Mouse (Mus musculus) heart, embryonic 16.5 days (tissue): Measurements from ENCODE around the gene Gsg1l. TPM values are rescaled to one million over a fixed set of nuclear protein-coding genes. Genes with fewer than 3 reads are reported as not detected.

Experiments
- ATAC-seq: fragments of 200-750 bp; cut with Nextera tagmentation; replicated peaks from 2 replicates; pipeline ENCODE4 v1.8.0; 2017; ENCODE audit warnings: moderate number of reproducible peaks; ENCODE audit not compliant: insufficient read depth, low FRiP score; ENCODE audit errors: extremely low read depth
- H3K27ac ChIP-seq: fragments of 300-500 bp; sonication (generic); 2 replicates; pipeline ENCODE4 v1.5.1; 2014; ENCODE audit warnings: mild to moderate bottlenecking, low read length, control low read depth, moderate library complexity
- H3K27me3 ChIP-seq: fragments of 300-500 bp; sonication (generic); 2 replicates; pipeline ENCODE4 v1.6.1; 2014; ENCODE audit warnings: low read length, mixed read lengths; ENCODE audit not compliant: control insufficient read depth, insufficient read depth
- H3K36me3 ChIP-seq: fragments of 300-500 bp; sonication (generic); 2 replicates; pipeline ENCODE4 v1.6.1; 2014; ENCODE audit not compliant: control insufficient read depth, insufficient read depth
- H3K4me1 ChIP-seq: fragments of 300-500 bp; sonication (generic); 2 replicates; pipeline ENCODE4 v1.6.1; 2014; ENCODE audit warnings: low read length, mixed read lengths; ENCODE audit not compliant: control insufficient read depth, insufficient read depth
- H3K4me2 ChIP-seq: fragments of 300-500 bp; sonication (generic); 2 replicates; pipeline ENCODE4 v1.6.1; 2014; ENCODE audit warnings: low read depth, mild to moderate bottlenecking, control low read depth, low read length
- H3K4me3 ChIP-seq: fragments of 300-500 bp; sonication (generic); 2 replicates; pipeline ENCODE4 v1.5.1; 2014; ENCODE audit warnings: mild to moderate bottlenecking, control low read depth, low read length
- H3K9ac ChIP-seq: fragments of 300-500 bp; sonication (generic); 2 replicates; pipeline ENCODE4 v1.6.1; 2014; ENCODE audit warnings: low read length, control low read depth
- H3K9me3 ChIP-seq: fragments of 300-500 bp; sonication (generic); replicated peaks from 2 replicates; pipeline ENCODE4 v1.6.1; 2016; ENCODE audit warnings: low read length; ENCODE audit not compliant: control insufficient read depth
- WGBS: fragments of 180-500 bp; shearing (Covaris S2); extraction: QIAGEN DNeasy Blood & Tissue Kit; methylation state at CpG from one replicate; pipeline ENCODE4 v1.1.7; 2014; 5-methylcytosine and 5-hydroxymethylcytosine counted together
- polyA plus RNA-seq: library from polyadenylated mRNA; unstranded; fragments of >200 nt; fragmentation: Nextera tagmentation; extraction: Ambion mirVana; gene quantifications from 2 replicates; pipeline ENCODE4 v1.2.1, GENCODE M21; 2015

Gene Gsg1l
- polyA plus RNA-seq, 1 experiment from 2014 or later, result 7.5 TPM

DNA sequence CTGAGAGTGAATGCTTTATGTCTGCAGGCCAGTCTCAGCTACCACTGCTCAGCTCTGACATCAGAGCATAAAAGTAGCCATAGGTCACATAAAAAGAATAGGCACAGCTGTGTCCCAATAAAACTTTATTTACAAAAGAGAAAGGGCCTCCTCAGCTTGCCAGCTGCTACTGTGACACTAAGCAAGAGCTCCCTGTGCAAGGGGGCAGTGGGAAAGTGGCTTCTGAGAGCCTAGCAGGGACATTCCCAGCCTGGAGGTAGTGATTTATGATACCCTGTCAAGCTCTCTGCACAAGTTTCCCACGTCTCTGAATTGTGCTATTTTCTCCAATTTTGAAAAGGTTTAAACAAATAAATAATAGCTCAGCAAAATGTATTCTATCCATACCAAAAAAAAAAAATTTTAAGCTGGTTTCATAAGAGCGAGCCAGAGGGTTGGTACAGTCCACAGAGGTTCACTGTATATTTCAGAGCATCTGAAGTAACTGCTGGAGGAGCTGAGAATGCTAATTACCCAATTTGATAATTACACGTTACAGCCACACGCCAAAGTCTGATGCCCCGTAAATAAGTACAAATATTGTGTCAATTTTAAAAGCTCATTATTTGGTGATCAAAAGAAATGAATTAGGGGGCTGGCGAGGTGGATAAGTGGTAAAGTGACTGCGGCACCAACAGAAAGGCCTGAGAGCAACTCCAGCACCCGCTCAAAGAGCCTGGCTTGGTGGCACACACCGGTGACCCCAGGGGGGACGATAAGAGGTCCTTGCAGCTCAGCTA is 74.9 kb downstream of the Gsg1l start:
- peaks cover 8% of the 10 kb centered on the region; the same call in 1 of the 2 replicates for H3K4me1 ChIP-seq
- ATAC-seq, result no peak
- H3K4me3 ChIP-seq, result no peak overlapping the region
- H3K36me3 ChIP-seq, result no peaks in the 10 kb centered on the region
- H3K9me3 ChIP-seq, result no peaks in the 10 kb centered on the region
- H3K9ac ChIP-seq, result no peak overlapping the region
- H3K27me3 ChIP-seq, result no peaks in the 10 kb centered on the region
- WGBS, result 77% methylated on average over 10 of the region's 10 CpGs
- no peak overlapping the region for H3K27ac ChIP-seq
- H3K4me2 ChIP-seq, result no peak overlapping the region

DNA sequence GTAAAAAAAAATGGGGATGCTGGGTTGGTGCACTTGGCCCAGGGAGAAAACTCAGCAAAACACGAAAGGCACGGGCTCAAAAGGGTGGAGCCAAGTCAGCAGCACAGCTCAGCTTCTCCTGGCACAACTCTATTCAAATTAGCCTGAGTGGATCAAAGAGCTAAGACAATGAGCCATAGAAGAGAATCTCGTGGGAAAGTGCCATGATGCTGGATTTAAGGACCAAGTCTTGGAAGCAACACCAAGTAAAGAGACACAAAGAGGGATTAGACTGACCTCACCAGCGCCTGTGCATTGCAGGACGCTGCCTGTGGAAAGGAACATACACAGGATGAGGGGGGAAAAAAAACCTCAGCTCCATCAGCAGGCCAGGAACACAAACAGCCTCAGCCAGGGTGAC is 76.9 kb downstream of the Gsg1l start:
- no peaks in the 10 kb centered on the region for H3K36me3 ChIP-seq
- ATAC-seq, result no peak
- H3K4me2 ChIP-seq, result no peak overlapping the region
- 66% methylated on average over 5 of the region's 5 CpGs for WGBS
- no peak overlapping the region for H3K27ac ChIP-seq
- H3K27me3 ChIP-seq, result no peaks in the 10 kb centered on the region
- no peak overlapping the region for H3K9ac ChIP-seq
- H3K4me1 ChIP-seq, result peaks cover 4% of the 10 kb centered on the region; the same call in 1 of the 2 replicates
- H3K9me3 ChIP-seq, result no peaks in the 10 kb centered on the region
- no peak overlapping the region for H3K4me3 ChIP-seq

DNA sequence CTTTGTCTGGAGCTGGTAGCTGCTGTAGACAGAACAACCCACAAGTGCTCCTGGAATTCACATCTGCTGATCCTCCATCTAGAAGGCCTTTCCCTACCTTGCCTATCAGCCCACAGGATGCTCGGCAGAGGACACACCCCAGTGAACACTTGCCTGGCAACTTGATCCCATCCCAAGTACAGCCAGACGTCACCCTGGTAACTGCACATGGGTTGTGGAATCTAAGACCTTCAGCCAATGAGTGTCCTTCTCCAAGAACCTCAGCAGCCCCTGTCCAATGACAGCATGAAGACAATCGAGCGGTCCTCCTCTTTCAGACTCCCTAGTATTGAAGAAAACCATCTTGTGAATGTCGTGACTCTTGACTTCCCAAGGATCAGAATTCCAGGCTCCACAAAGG is 80.5 kb downstream of the Gsg1l start:
- ATAC-seq, result no peak
- no peak overlapping the region for H3K4me2 ChIP-seq
- no peak overlapping the region for H3K9ac ChIP-seq
- H3K27me3 ChIP-seq, result no peaks in the 10 kb centered on the region
- no peaks in the 10 kb centered on the region for H3K9me3 ChIP-seq
- no peak overlapping the region for H3K27ac ChIP-seq
- H3K4me3 ChIP-seq, result no peak overlapping the region
- H3K36me3 ChIP-seq, result no peaks in the 10 kb centered on the region
- 69% methylated on average over 5 of the region's 5 CpGs for WGBS
- peaks cover 4% of the 10 kb centered on the region; the same call in 1 of the 2 replicates for H3K4me1 ChIP-seq

GRCm38 (mm10) chr7:125999921-126000320 is 82.3 kb downstream of the Gsg1l start:
- ATAC-seq, result no peak
- H3K4me3 ChIP-seq, result no peak overlapping the region
- no peaks in the 10 kb centered on the region for H3K27me3 ChIP-seq
- no peak overlapping the region for H3K4me2 ChIP-seq
- peaks cover 4% of the 10 kb centered on the region; the same call in 1 of the 2 replicates for H3K4me1 ChIP-seq
- WGBS, result 88% methylated on average over 3 of the region's 3 CpGs
- no peaks in the 10 kb centered on the region for H3K36me3 ChIP-seq
- no peak overlapping the region for H3K27ac ChIP-seq
- H3K9ac ChIP-seq, result no peak overlapping the region
- H3K9me3 ChIP-seq, result no peaks in the 10 kb centered on the region

DNA sequence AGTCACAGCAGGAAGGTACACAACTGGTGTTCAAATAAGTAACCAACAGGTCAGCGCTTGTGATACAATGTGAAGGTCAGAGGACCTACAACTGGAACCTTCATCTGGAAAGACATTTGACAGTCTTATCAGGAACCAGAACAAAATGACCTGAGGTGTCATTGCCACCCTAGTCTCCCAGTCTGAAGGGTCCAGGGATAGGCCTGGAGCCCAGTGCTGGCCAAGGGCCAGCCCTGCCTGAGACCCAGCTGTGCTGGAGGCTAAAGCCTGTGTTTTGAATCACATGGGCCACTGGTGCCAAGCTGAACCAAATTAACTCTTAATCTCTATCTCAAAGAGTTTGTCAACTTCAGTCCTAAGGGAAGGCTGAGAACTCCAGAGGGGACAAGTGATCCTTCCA is 86.1 kb downstream of the Gsg1l start:
- Histone ChIP-seq H3K9me3 (no peaks in the 10 kb centered on the region), H3K27me3 (no peaks in the 10 kb centered on the region), H3K4me3 (no peak overlapping the region), H3K9ac (no peak overlapping the region), H3K27ac (0 out of 2 replicates have a peak overlapping the region, but pooled peaks have one; percentile 1), H3K36me3 (no peaks in the 10 kb centered on the region), H3K4me1 (no peaks in the 10 kb centered on the region), H3K4me2 (no peak overlapping the region)
- WGBS, result 87% methylated on average over 1 of the region's 1 CpGs
- no peak for ATAC-seq

DNA sequence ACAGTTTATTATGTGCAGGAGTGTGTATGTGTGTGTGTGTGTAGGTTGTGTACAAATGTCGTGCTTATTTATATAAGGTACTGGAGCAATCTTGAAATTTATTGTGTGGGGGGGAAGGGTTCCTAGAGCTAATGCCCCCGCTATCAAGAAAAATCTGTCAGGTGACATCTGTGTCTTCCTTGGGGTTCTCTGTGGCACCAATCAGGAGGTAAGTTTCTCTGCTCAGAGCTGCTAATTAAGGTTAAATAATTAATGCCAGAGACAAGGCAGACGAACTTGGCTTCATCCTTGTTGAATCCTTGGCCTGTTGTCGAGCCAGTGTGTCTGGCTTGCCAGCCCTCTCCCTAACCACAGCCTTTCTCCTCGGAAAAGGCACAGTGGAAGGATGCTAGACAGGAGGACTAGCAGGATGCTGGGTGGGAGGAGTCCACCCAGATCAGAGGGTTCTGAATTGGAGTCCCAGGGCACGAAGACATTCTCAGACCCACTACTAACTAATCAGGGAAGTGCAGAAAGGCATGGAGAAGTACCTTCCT is 89.8 kb downstream of the Gsg1l start:
- Histone ChIP-seq H3K27ac (no peak overlapping the region), H3K4me2 (no peak overlapping the region), H3K27me3 (no peaks in the 10 kb centered on the region), H3K36me3 (no peaks in the 10 kb centered on the region), H3K4me3 (no peak overlapping the region), H3K9ac (no peak overlapping the region), H3K9me3 (no peaks in the 10 kb centered on the region), H3K4me1 (peaks cover 6% of the 10 kb centered on the region)
- 68% methylated on average over 6 of the region's 6 CpGs for WGBS
- no peak for ATAC-seq

- H3K9me3 ChIP-seq, result no peaks in the 10 kb centered on the region
- WGBS, result 34% methylated on average over 2 of the region's 2 CpGs
- no peak overlapping the region for H3K27ac ChIP-seq
- H3K4me2 ChIP-seq, result no peak overlapping the region
- no peak overlapping the region for H3K9ac ChIP-seq
- H3K4me1 ChIP-seq, result peaks cover 10% of the 10 kb centered on the region
- ATAC-seq, result no peak
- no peak overlapping the region for H3K4me3 ChIP-seq
- no peaks in the 10 kb centered on the region for H3K36me3 ChIP-seq
- no peaks in the 10 kb centered on the region for H3K27me3 ChIP-seq
Measured at GRCm38 (mm10) chr7:125991846-125992245, 90.4 kb downstream of the Gsg1l start.

GRCm38 (mm10) chr7:125989969-125990368 is 92.2 kb downstream of the Gsg1l start:
- Histone ChIP-seq H3K36me3 (no peaks in the 10 kb centered on the region), H3K27ac (no peak overlapping the region), H3K27me3 (no peaks in the 10 kb centered on the region), H3K9ac (no peak overlapping the region), H3K4me1 (peaks cover 16% of the 10 kb centered on the region), H3K4me3 (no peak overlapping the region), H3K4me2 (no peak overlapping the region), H3K9me3 (no peaks in the 10 kb centered on the region)
- no peak for ATAC-seq
- WGBS, result 74% methylated on average over 7 of the region's 7 CpGs

DNA sequence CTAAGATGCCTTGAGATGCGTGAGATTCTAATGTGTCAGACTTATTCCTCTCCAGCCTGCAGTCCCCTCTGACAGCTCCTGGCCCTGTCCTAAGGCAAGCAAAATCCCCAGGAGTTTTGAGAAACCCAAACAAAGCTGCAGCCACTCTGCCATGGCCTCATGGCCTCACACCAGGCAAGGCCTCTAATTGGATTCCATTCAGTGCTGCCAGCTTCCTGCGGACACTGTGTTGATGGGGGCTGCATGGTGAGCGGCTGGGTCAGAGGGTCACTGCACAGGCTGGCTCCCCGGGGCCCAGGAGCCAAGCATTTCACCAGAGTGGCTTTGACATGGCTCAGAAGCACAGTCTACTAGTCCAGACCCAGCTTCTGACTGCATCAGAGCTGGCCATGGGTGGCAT is 92.7 kb downstream of the Gsg1l start:
- Histone ChIP-seq H3K36me3 (no peaks in the 10 kb centered on the region), H3K9ac (no peak overlapping the region), H3K27me3 (no peaks in the 10 kb centered on the region), H3K4me3 (no peak overlapping the region), H3K9me3 (no peaks in the 10 kb centered on the region), H3K27ac (no peak overlapping the region), H3K4me1 (peaks cover 16% of the 10 kb centered on the region), H3K4me2 (no peak overlapping the region)
- no peak for ATAC-seq
- WGBS, result 55% methylated on average over 4 of the region's 4 CpGs
